Mouse (Mus musculus) CH12.LX (cell line): ENCODE results near the gene Gzf1. TPM values are rescaled to one million over a fixed set of nuclear protein-coding genes. Genes with fewer than 3 reads are reported as not detected.

ENCODE experiments used
- DNase-seq: peaks from one replicate; pipeline ENCODE4 v3.0.0-alpha.2; 2013; ENCODE audit errors: extremely low read depth
- H3K27ac ChIP-seq: 2 replicates; pipeline ENCODE4 v1.5.1; 2012; ENCODE audit warnings: low read depth, mild to moderate bottlenecking, control low read depth, moderate library complexity; ENCODE audit not compliant: insufficient read depth
- H3K27me3 ChIP-seq: replicated peaks from 2 replicates; pipeline ENCODE3; 2012; ENCODE audit warnings: inconsistent platforms
- H3K36me3 ChIP-seq, 2 experiments: replicated peaks in 1 of 2; 2 replicates each; pipeline versions ENCODE3 to v1.6.1; 2012; ENCODE audit warnings: inconsistent platforms in 1 of 2, low read length in 1 of 2, mild to moderate bottlenecking in 1 of 2, mixed read lengths in 1 of 2, moderate library complexity in 1 of 2; ENCODE audit not compliant: control insufficient read depth in 1 of 2, insufficient read depth in 1 of 2
- H3K4me1 ChIP-seq, 2 experiments: 2 replicates each; pipeline ENCODE4 v1.6.1; 2012; ENCODE audit warnings: inconsistent platforms in 1 of 2, moderate library complexity in 1 of 2; ENCODE audit not compliant: insufficient read depth in 2 of 2, control insufficient read depth in 1 of 2
- H3K4me2 ChIP-seq: 2 replicates; pipeline ENCODE4 v1.6.1; 2012; ENCODE audit warnings: low read depth, mild to moderate bottlenecking, control low read depth; ENCODE audit not compliant: poor library complexity, insufficient read depth, severe bottlenecking
- H3K4me3 ChIP-seq, 3 experiments: fragments of 150-350 bp in 1 of 3; sonication (generic) in 1 of 3; replicated peaks in 1 of 3; 2 replicates each; pipeline versions ENCODE3 to v1.5.1; 2011 to 2012; ENCODE audit warnings: low read depth in 2 of 3, low read length in 2 of 3, mild to moderate bottlenecking in 2 of 3, moderate library complexity in 2 of 3, control low read depth in 1 of 3, improper control_type of control experiment in 1 of 3, inconsistent platforms in 1 of 3, mixed read lengths in 1 of 3; ENCODE audit not compliant: poor library complexity in 1 of 3
- H3K79me2 ChIP-seq: replicated peaks from 2 replicates; pipeline ENCODE4 v1.6.1; 2012; ENCODE audit warnings: mild to moderate bottlenecking, moderate library complexity; ENCODE audit not compliant: control insufficient read depth, poor library complexity, insufficient read depth, severe bottlenecking; ENCODE audit errors: extremely low read depth
- H3K9ac ChIP-seq: 2 replicates; pipeline ENCODE4 v1.6.1; 2012; ENCODE audit warnings: low read depth, mild to moderate bottlenecking, control low read depth, moderate library complexity; ENCODE audit not compliant: insufficient read depth
- H3K9me3 ChIP-seq: replicated peaks from 2 replicates; pipeline ENCODE3; 2012; ENCODE audit warnings: low read length, inconsistent platforms, mixed read lengths
- BHLHE40 ChIP-seq: IDR thresholded peaks from 2 replicates; pipeline ENCODE4 v1.6.1; 2011; ENCODE audit warnings: mild to moderate bottlenecking, low read depth, low read length, improper control_type of control experiment
- CHD1 ChIP-seq: IDR thresholded peaks from 2 replicates; pipeline ENCODE4 v1.6.1; 2012; ENCODE audit warnings: low read depth, low read length, improper control_type of control experiment, inconsistent platforms
- EP300 ChIP-seq: IDR thresholded peaks from 2 replicates; pipeline ENCODE4 v1.6.1; 2011; ENCODE audit warnings: low read length, improper control_type of control experiment
- ETS1 ChIP-seq: conservative IDR thresholded peaks from 2 replicates; pipeline ENCODE4 v1.6.1; 2012; ENCODE audit warnings: low read depth, mild to moderate bottlenecking, inconsistent platforms, low read length, improper control_type of control experiment, moderate library complexity
- IRF4 ChIP-seq: IDR thresholded peaks from 2 replicates; pipeline ENCODE4 v1.6.1; 2014; ENCODE audit warnings: low read depth, mild to moderate bottlenecking, inconsistent platforms, low read length, improper control_type of control experiment
- JUN ChIP-seq: IDR thresholded peaks from 2 replicates; pipeline ENCODE4 v1.6.1; 2011; ENCODE audit warnings: low read depth, mild to moderate bottlenecking, low read length, improper control_type of control experiment, moderate library complexity; ENCODE audit not compliant: insufficient read depth
- KAT2A ChIP-seq: IDR thresholded peaks from 2 replicates; pipeline ENCODE4 v1.6.1; 2012; ENCODE audit warnings: low read length, improper control_type of control experiment, inconsistent platforms; ENCODE audit not compliant: insufficient replicate concordance
- MAZ ChIP-seq: IDR thresholded peaks from 2 replicates; pipeline ENCODE4 v1.6.1; 2012; ENCODE audit warnings: low read depth, mild to moderate bottlenecking, inconsistent platforms, low read length, improper control_type of control experiment, moderate library complexity
- MYC ChIP-seq: IDR thresholded peaks from 2 replicates; pipeline ENCODE4 v1.6.1; 2011; ENCODE audit warnings: low read depth, mild to moderate bottlenecking, improper control_type of control experiment, low read length
- NELFE ChIP-seq: IDR thresholded peaks from 2 replicates; pipeline ENCODE4 v1.6.1; 2011; ENCODE audit warnings: low read depth, low read length, improper control_type of control experiment
- NRF1 ChIP-seq: IDR thresholded peaks from 2 replicates; pipeline ENCODE4 v1.6.1; 2014; ENCODE audit warnings: low read depth, mild to moderate bottlenecking, inconsistent platforms, low read length, improper control_type of control experiment, moderate library complexity
- POLR2A ChIP-seq: IDR thresholded peaks from 2 replicates; pipeline ENCODE4 v1.6.1; 2011; ENCODE audit warnings: low read depth, mild to moderate bottlenecking, improper control_type of control experiment, low read length
- POLR2AphosphoS2 ChIP-seq: IDR thresholded peaks from 2 replicates; pipeline ENCODE4 v1.6.1; 2011; ENCODE audit warnings: low read depth, low read length, improper control_type of control experiment
- RAD21 ChIP-seq: IDR thresholded peaks from 2 replicates; pipeline ENCODE4 v1.6.1; 2011; ENCODE audit warnings: low read depth, mild to moderate bottlenecking, low read length, improper control_type of control experiment, moderate library complexity
- SIN3A ChIP-seq: IDR thresholded peaks from 2 replicates; pipeline ENCODE4 v1.6.1; 2012; ENCODE audit warnings: low read length, improper control_type of control experiment, inconsistent platforms
- TBP ChIP-seq: conservative IDR thresholded peaks from 2 replicates; pipeline ENCODE4 v1.6.1; 2011; ENCODE audit warnings: low read depth, low read length, improper control_type of control experiment
- TCF12 ChIP-seq: IDR thresholded peaks from 2 replicates; pipeline ENCODE4 v1.6.1; 2014; ENCODE audit warnings: low read depth, mild to moderate bottlenecking, inconsistent platforms, low read length, improper control_type of control experiment
- ZC3H11A ChIP-seq: IDR thresholded peaks from 2 replicates; pipeline ENCODE4 v1.6.1; 2012; ENCODE audit warnings: low read depth, mild to moderate bottlenecking, inconsistent platforms, low read length, improper control_type of control experiment
- ZMIZ1 ChIP-seq: IDR thresholded peaks from 2 replicates; pipeline ENCODE4 v1.6.1; 2012; ENCODE audit warnings: low read depth, mild to moderate bottlenecking, inconsistent platforms, low read length, improper control_type of control experiment
- ZNF384 ChIP-seq: IDR thresholded peaks from 2 replicates; pipeline ENCODE4 v1.6.1; 2012; ENCODE audit warnings: low read depth, low read length, improper control_type of control experiment, inconsistent platforms
- dilution Hi-C: fragments of 300-500 bp; cut with MboI; formaldehyde crosslinking; loops from 2 replicates; pipeline ENCODE4 v1.14.3; 2020; ENCODE audit warnings: low sequenced_read_pairs; ENCODE audit not compliant: extremely low pct_unique_long_range_greater_than_20kb, extremely low pct_ligation_motif_present
- in situ Hi-C: fragments of 300-500 bp; cut with MboI; formaldehyde crosslinking; loops from 3 replicates; pipeline ENCODE4 v1.14.3; 2019; ENCODE audit warnings: low sequenced_read_pairs, low pct_ligation_motif_present, low pct_unique_long_range_greater_than_20kb, mixed read lengths
- polyA plus RNA-seq: library from polyadenylated mRNA; unstranded; fragments of >175 nt; gene quantifications from 2 replicates; pipeline ENCODE4 v1.2.1, GENCODE M21; 2012; ENCODE audit warnings: low read depth; ENCODE audit not compliant: insufficient read length
- total RNA-seq, 2 experiments: library from RNA; depleted of rRNA; stranded (reverse); fragments of 300-350 nt in 1 of 2; fragments of >200 nt in 1 of 2; gene quantifications; 2 replicates each; pipeline ENCODE4 v1.2.3; 2012 to 2014

The Gzf1 gene
- total and polyA plus RNA-seq, 3 experiments: 5.8 to 9.5 (median 8.1) TPM

DNA sequence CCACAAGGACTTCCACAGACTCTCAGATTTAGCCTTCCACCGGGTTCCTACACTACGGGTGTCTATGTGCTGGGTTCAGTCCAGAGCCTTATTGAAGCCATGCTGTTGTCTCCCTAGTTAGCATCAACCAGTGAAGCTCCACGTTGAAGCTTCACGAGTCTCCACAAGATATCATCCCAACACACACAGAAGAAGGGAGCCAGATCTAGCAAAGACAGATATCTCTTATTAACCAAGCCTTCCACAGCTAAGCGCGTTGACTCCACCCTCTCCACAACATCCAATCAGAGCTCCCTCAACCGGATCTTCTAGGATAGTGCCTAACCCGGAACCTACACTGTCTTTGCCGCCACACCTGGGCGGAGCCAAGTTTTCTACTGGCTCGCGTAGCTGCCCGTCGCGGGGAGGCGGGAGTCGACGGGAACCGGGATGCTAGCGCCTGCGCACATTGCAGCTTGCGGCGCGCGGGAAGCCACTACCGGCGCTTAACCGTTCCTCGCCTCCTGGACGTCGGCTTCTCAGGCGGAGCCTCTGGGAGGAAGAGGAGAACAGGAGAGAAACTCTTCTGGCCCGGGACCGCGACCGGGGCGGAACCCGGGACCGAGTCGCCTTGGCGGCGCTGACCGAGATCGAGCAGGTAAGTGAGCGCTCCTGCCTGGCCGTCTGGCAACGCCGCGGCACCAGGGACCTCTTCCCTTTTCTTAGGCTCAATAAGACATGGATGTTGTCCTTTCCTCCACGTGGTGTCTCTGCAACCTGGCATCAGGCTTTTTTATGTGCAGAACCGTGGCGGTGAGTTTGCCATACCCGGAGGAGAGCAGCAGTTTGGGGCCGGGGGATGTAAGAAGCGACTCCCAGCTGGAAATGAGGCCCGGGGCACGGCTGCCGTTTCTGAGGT is 8.4 kb upstream of the Gzf1 start, which contains the start of gene Nxt1 (continued):
- TF ChIP-seq TCF12: peak; percentile 60; the same call in 1 of the 2 replicates

DNA sequence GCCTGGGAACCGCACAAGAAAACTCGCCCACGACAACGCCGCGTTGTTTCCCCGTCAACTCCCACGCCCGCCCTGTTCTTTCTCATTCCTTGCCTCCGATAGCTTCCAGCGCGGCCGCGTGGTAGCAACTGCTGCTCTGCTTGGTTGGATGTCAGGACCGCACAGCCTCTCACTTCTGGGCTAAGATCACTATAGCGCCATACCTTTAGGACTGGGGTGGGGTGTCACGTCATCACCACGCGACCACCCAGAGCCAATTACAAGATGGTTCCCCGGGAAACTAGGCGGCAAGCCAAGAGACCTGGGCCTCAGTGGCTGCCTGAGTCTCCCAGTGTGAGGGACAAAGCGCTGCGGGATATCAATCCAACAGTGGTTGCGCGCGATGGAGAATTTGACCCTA is 3.0 kb upstream of the Gzf1 start:
- no peak for TF ChIP-seq ZC3H11A
- no peak for TF ChIP-seq NRF1
- TF ChIP-seq ZNF384: no peak
- TF ChIP-seq EP300: no peak
- TF ChIP-seq KAT2A: no peak
- no peak for TF ChIP-seq ETS1
- no peak for TF ChIP-seq POLR2A
- TF ChIP-seq IRF4: no peak
- no peak for TF ChIP-seq CHD1
- TF ChIP-seq SIN3A: no peak
- no peak for TF ChIP-seq JUN
- no peak for TF ChIP-seq TBP
- TF ChIP-seq NELFE: no peak
- no peak for TF ChIP-seq ZMIZ1
- TF ChIP-seq POLR2AphosphoS2: no peak
- TF ChIP-seq MAZ: no peak
- no peak for TF ChIP-seq BHLHE40
- TF ChIP-seq MYC: no peak
- TF ChIP-seq RAD21: no peak
- no peak for TF ChIP-seq TCF12
- Histone ChIP-seq H3K4me3 (no peak overlapping the region), H3K9ac (no peak overlapping the region), H3K79me2 (peaks cover 36% of the 10 kb centered on the region), H3K36me3 (peaks cover 24 to 40% of the 10 kb centered on the region in 2 experiments), H3K27me3 (no peaks in the 10 kb centered on the region), H3K27ac (no peak overlapping the region), H3K4me1 (peaks cover 0 to 44% of the 10 kb centered on the region in 2 experiments; a peak in 3 of 4 replicates), H3K4me2 (no peak overlapping the region), H3K9me3 (no peaks in the 10 kb centered on the region)
- no peak for DNase-seq
- dilution Hi-C loops: no loop called here
- in situ Hi-C loops: no loop called here
